20 mouse cellular contexts compared by ENCODE assay signal in genomic region chr4:33581180-33581591, GRCm38 (mm10).
DNase-seq lines count a peak whose midpoint lies in the region; ATAC-seq and TF ChIP-seq lines count a peak whose summit lies in the region.
"Had no signal": no experiment of that assay in that cellular context is flagged by ENCODE, and none has a peak within 500 bp of the region (broad histone marks: within the 10 kb centered on the region; RNA-seq: fewer than 3 reads in every experiment).

No protein-coding gene starts in this region.

- no peaks in the 10 kb centered on the region for H3K36me3 ChIP-seq in hindbrain, embryonic 14.5 days (replicated peaks; ENCODE audit: control insufficient read depth, insufficient read depth)
- no peaks in the 10 kb centered on the region for H3K36me3 ChIP-seq in hindbrain, embryonic 13.5 days
- H3K36me3 ChIP-seq in midbrain, postnatal 0 days (ENCODE audit: insufficient read depth, low read length) = no peaks in the 10 kb centered on the region
- H3K36me3 ChIP-seq in midbrain, embryonic 15.5 days (replicated peaks) = no peaks in the 10 kb centered on the region
- H3K36me3 ChIP-seq in liver, embryonic 11.5 days (ENCODE audit: control insufficient read depth, insufficient read depth, low read length) = no peaks in the 10 kb centered on the region
- H3K36me3 ChIP-seq: embryonic facial prominence, embryonic 13.5 days; forebrain, embryonic 15.5 days; heart, embryonic 10.5 days; hindbrain, embryonic 10.5 days; neural tube, embryonic 13.5 days had no signal

- no peak overlapping the region for H3K4me3 ChIP-seq in hindbrain, embryonic 14.5 days (replicated peaks; ENCODE audit: low read length)
- H3K4me3 ChIP-seq in hindbrain, embryonic 13.5 days = no peak overlapping the region
- H3K4me3 ChIP-seq in midbrain, postnatal 0 days (ENCODE audit: low read depth, low read length) = no peak overlapping the region
- no peak overlapping the region for H3K4me3 ChIP-seq in midbrain, embryonic 15.5 days
- no peak overlapping the region for H3K4me3 ChIP-seq in liver, embryonic 11.5 days (ENCODE audit: low read depth, low read length)
- H3K4me3 ChIP-seq: embryonic facial prominence, embryonic 13.5 days; forebrain, embryonic 15.5 days; heart, embryonic 10.5 days; hindbrain, embryonic 10.5 days; neural tube, embryonic 13.5 days had no signal

- 70% methylated on average over 15 of the region's 15 CpGs for WGBS in hindbrain, embryonic 14.5 days
- 69% methylated on average over 15 of the region's 15 CpGs for WGBS in hindbrain, embryonic 13.5 days
- 79% methylated on average over 15 of the region's 15 CpGs for WGBS in midbrain, postnatal 0 days
- WGBS in midbrain, embryonic 15.5 days = 79% methylated on average over 15 of the region's 15 CpGs
- WGBS in liver, embryonic 11.5 days = 76% methylated on average over 15 of the region's 15 CpGs

- peak; percentile 22 for DNase-seq in hindbrain, embryonic 14.5 days (ENCODE audit: low spot score)
- DNase-seq in midbrain, postnatal 0 days (ENCODE audit: low spot score) = peak; percentile 56
- DNase-seq in Muller cell, postnatal 12 days (ENCODE audit: inconsistent ontology term) = peak; percentile 53
- no peak for DNase-seq in liver, embryonic 11.5 days (ENCODE audit: low spot score)
- DNase-seq in urinary bladder, adult 2 months (ENCODE audit: low spot score) = no peak
- DNase-seq: adrenal gland, adult 2 months; cerebellum, adult 8-10 months; layer of hippocampus, postnatal 36 days; liver; liver, postnatal 0 days; thymus, postnatal 36 days had no signal

- no peaks in the 10 kb centered on the region for H3K27me3 ChIP-seq in hindbrain, embryonic 14.5 days (ENCODE audit: control insufficient read depth, insufficient read depth, low read length)
- H3K27me3 ChIP-seq in hindbrain, embryonic 13.5 days = no peaks in the 10 kb centered on the region; the same call in 1 of the 2 replicates
- H3K27me3 ChIP-seq in midbrain, postnatal 0 days (ENCODE audit: insufficient read depth, low read length) = no peaks in the 10 kb centered on the region
- H3K27me3 ChIP-seq in midbrain, embryonic 15.5 days (replicated peaks) = no peaks in the 10 kb centered on the region
- no peaks in the 10 kb centered on the region for H3K27me3 ChIP-seq in liver, embryonic 11.5 days (replicated peaks; ENCODE audit: control insufficient read depth, insufficient read depth, low read length)
- H3K27me3 ChIP-seq: embryonic facial prominence, embryonic 13.5 days; forebrain, embryonic 15.5 days; neural tube, embryonic 13.5 days had no signal

- TF ChIP-seq CTCF in midbrain, postnatal 0 days (IDR thresholded peaks at IDR 0.05) = no peak

- no peak overlapping the region for H3K9ac ChIP-seq in hindbrain, embryonic 14.5 days
- H3K9ac ChIP-seq in hindbrain, embryonic 13.5 days = no peak overlapping the region
- H3K9ac ChIP-seq in midbrain, postnatal 0 days (replicated peaks; ENCODE audit: low read length, poor library complexity, severe bottlenecking) = no peak overlapping the region
- H3K9ac ChIP-seq in midbrain, embryonic 15.5 days = no peak overlapping the region
- H3K9ac ChIP-seq in liver, embryonic 11.5 days (ENCODE audit: low read depth, low read length) = no peak overlapping the region
- H3K9ac ChIP-seq: embryonic facial prominence, embryonic 13.5 days; forebrain, embryonic 15.5 days; liver, postnatal 0 days; neural tube, embryonic 13.5 days had no signal

- H3K27ac ChIP-seq in hindbrain, embryonic 14.5 days = no peak overlapping the region
- H3K27ac ChIP-seq in hindbrain, embryonic 13.5 days = no peak overlapping the region
- H3K27ac ChIP-seq in midbrain, postnatal 0 days (ENCODE audit: low read depth, low read length) = no peak overlapping the region
- no peak overlapping the region for H3K27ac ChIP-seq in midbrain, embryonic 15.5 days
- H3K27ac ChIP-seq in liver, embryonic 11.5 days (ENCODE audit: low read depth, low read length) = no peak overlapping the region
- H3K27ac ChIP-seq: embryonic facial prominence, embryonic 13.5 days; forebrain, embryonic 15.5 days; heart, embryonic 10.5 days; neural tube, embryonic 13.5 days had no signal

- H3K4me2 ChIP-seq in hindbrain, embryonic 14.5 days (replicated peaks) = no peak overlapping the region
- H3K4me2 ChIP-seq in hindbrain, embryonic 13.5 days = no peak overlapping the region
- no peak overlapping the region for H3K4me2 ChIP-seq in midbrain, postnatal 0 days (ENCODE audit: low read depth, low read length, poor library complexity, severe bottlenecking)
- H3K4me2 ChIP-seq in midbrain, embryonic 15.5 days = no peak overlapping the region
- no peak overlapping the region for H3K4me2 ChIP-seq in liver, embryonic 11.5 days
- H3K4me2 ChIP-seq: embryonic facial prominence, embryonic 13.5 days; forebrain, embryonic 15.5 days; neural tube, embryonic 13.5 days had no signal

- H3K9me3 ChIP-seq in hindbrain, embryonic 14.5 days (ENCODE audit: control insufficient read depth, low read length) = peaks cover 10% of the 10 kb centered on the region
- H3K9me3 ChIP-seq in hindbrain, embryonic 13.5 days = peaks cover 10% of the 10 kb centered on the region; the same call in 1 of the 2 replicates
- H3K9me3 ChIP-seq in midbrain, postnatal 0 days (ENCODE audit: low read length) = peaks cover 6% of the 10 kb centered on the region; the same call in 1 of the 2 replicates
- no peaks in the 10 kb centered on the region for H3K9me3 ChIP-seq in midbrain, embryonic 15.5 days
- H3K9me3 ChIP-seq in liver, embryonic 11.5 days (ENCODE audit: control insufficient read depth, low read length) = no peaks in the 10 kb centered on the region

- H3K4me1 ChIP-seq in hindbrain, embryonic 14.5 days (replicated peaks; ENCODE audit: control insufficient read depth, insufficient read depth, low read length) = peaks cover under 1% of the 10 kb centered on the region
- H3K4me1 ChIP-seq in hindbrain, embryonic 13.5 days (replicated peaks) = peaks cover 6% of the 10 kb centered on the region
- H3K4me1 ChIP-seq in midbrain, postnatal 0 days (ENCODE audit: insufficient read depth, low read length) = peaks cover 4% of the 10 kb centered on the region; the same call in 1 of the 2 replicates
- peaks cover 4% of the 10 kb centered on the region for H3K4me1 ChIP-seq in midbrain, embryonic 15.5 days
- H3K4me1 ChIP-seq in liver, embryonic 11.5 days (replicated peaks; ENCODE audit: control insufficient read depth, insufficient read depth, low read length) = 0 out of 2 replicates have a peak, but pooled peaks cover 3% of the 10 kb centered on the region

- ATAC-seq in hindbrain, embryonic 14.5 days (ENCODE audit: low FRiP score) = no peak
- ATAC-seq in hindbrain, embryonic 13.5 days (ENCODE audit: low FRiP score) = no peak
- ATAC-seq in midbrain, postnatal 0 days (ENCODE audit: low FRiP score) = no peak
- no peak for ATAC-seq in midbrain, embryonic 15.5 days (replicated peaks)
- peak; percentile 21; the same call in 1 of the 2 replicates for ATAC-seq in granulocyte monocyte progenitor cell, adult 5-6 weeks (replicated peaks; ENCODE audit: poor library complexity, severe bottlenecking)
- ATAC-seq in liver, embryonic 11.5 days (replicated peaks; ENCODE audit: low FRiP score) = no peak
- ATAC-seq: forebrain, embryonic 15.5 days; intestine, postnatal 0 days; liver, postnatal 0 days had no signal

Comparison
In these comparisons a context has a peak if more than half of its experiments do, and no peak if none do; other contexts are left out.
1. DNase-seq: peak in hindbrain, embryonic 14.5 days (single experiment), midbrain, postnatal 0 days (single experiment) and Muller cell, postnatal 12 days (single experiment); none in liver, embryonic 11.5 days (single experiment) and urinary bladder, adult 2 months (single experiment).